Mouse (Mus musculus): ENCODE results near the gene Dact3. TPM values are rescaled to one million over a fixed set of nuclear protein-coding genes. Genes with fewer than 3 reads are reported as not detected.

Gene Dact3
- polyA plus RNA-seq, 1 experiment from 2014 or later = 7.8 TPM

GRCm38 (mm10) chr7:16920150-16920579 lies 45.0 kb downstream of the Dact3 start:
- Histone ChIP-seq H3K4me3 (ENCODE audit: low read depth, low read length) (no peak overlapping the region), H3K36me3 (ENCODE audit: insufficient read depth) (peaks cover 67% of the 10 kb centered on the region), H3K4me2 (no peak overlapping the region), H3K4me1 (ENCODE audit: insufficient read depth) (peaks cover 17% of the 10 kb centered on the region), H3K27ac (ENCODE audit: low read depth) (no peak overlapping the region), H3K9ac (peak overlapping the region; percentile 20; the same call in 1 of the 2 replicates), H3K27me3 (ENCODE audit: insufficient read depth, low read length) (no peaks in the 10 kb centered on the region), H3K9me3 (ENCODE audit: low read depth, low read length) (no peaks in the 10 kb centered on the region)
- WGBS = 77% methylated on average over 7 of the region's 7 CpGs
- no peak for DNase-seq
- TF ChIP-seq CTCF (IDR thresholded peaks at IDR 0.05; ENCODE audit: low read depth) = no peak
- no peak for ATAC-seq (ENCODE audit: insufficient read depth)

DNA sequence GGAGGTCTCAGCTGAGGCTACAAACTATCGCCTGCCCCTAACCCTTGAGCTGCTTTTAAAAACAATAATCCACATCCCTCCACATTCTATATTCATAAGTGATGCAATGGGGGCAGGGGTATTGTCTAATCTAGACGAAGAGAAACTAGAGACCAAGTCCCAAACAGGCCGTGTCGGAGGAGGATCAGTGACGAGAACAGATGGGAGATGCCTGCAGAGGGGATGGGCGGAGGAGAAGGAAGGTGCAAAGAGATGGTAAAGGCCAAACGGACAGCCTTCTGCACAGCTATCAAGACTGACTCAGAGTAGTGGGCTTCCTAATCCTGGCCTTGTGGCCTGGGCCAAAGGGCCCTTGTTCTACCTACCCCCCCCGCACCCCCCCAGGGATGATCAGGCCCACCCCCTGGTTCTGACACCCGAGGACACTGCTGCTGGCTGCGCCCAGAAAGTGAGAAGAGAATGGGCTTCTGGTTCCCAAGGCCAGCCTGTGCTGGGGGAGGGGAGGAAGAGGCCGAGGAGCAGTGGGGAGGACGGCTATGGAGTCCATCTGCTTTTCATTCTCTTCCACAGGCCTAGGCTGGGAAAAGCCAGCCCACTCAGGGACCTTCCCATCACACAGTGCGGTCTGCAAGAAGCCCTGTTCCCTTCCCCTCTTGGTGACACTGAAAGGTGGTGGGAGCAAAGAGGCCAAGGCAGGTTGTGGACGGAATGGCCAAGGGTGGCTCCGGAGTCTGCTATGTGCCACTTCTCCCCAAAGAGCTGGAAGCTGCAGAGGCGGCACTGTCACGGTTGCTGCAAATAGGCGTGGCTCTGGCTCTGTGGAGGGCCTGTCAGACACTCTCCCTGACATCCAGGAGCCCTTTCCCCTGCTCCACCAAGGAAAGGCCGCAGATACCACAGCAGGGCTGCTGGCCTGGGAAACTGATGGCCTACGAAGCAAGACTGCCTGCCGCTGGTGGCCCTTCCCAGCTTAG lies 46.0 kb downstream of the Dact3 start:
- peak overlapping the region; percentile 83 for H3K9ac ChIP-seq
- WGBS = 44% methylated on average over 21 of the region's 21 CpGs
- TF ChIP-seq CTCF (IDR thresholded peaks at IDR 0.05; ENCODE audit: low read depth) = no peak
- H3K4me3 ChIP-seq (ENCODE audit: low read depth, low read length) = peak overlapping the region; percentile 69
- DNase-seq (no peak), ATAC-seq (ENCODE audit: insufficient read depth) (no peak)
- H3K36me3 ChIP-seq (ENCODE audit: insufficient read depth) = peaks cover 58% of the 10 kb centered on the region
- no peaks in the 10 kb centered on the region for H3K27me3 ChIP-seq (ENCODE audit: insufficient read depth, low read length)
- peak overlapping the region; percentile 63; the same call in 1 of the 2 replicates for H3K27ac ChIP-seq (ENCODE audit: low read depth)
- H3K9me3 ChIP-seq (ENCODE audit: low read depth, low read length) = no peaks in the 10 kb centered on the region
- peaks cover 17% of the 10 kb centered on the region for H3K4me1 ChIP-seq (ENCODE audit: insufficient read depth)
- H3K4me2 ChIP-seq = peak overlapping the region; percentile 97

- TF ChIP-seq CTCF (IDR thresholded peaks at IDR 0.05; ENCODE audit: low read depth) = no peak
- Histone ChIP-seq H3K36me3 (ENCODE audit: insufficient read depth) (peaks cover 50% of the 10 kb centered on the region), H3K4me1 (ENCODE audit: insufficient read depth) (peaks cover 17% of the 10 kb centered on the region), H3K4me3 (ENCODE audit: low read depth, low read length) (peak overlapping the region; percentile 69), H3K9ac (peak overlapping the region; percentile 83), H3K4me2 (peak overlapping the region; percentile 97), H3K9me3 (ENCODE audit: low read depth, low read length) (no peaks in the 10 kb centered on the region), H3K27me3 (ENCODE audit: insufficient read depth, low read length) (no peaks in the 10 kb centered on the region), H3K27ac (ENCODE audit: low read depth) (peak overlapping the region; percentile 63; the same call in 1 of the 2 replicates)
- no peak for ATAC-seq (ENCODE audit: insufficient read depth)
- no peak for DNase-seq
- WGBS = 47% methylated on average over 6 of the region's 6 CpGs
Measured at GRCm38 (mm10) chr7:16921881-16922335, 46.8 kb downstream of the Dact3 start.

GRCm38 (mm10) chr7:16922360-16922973 lies 47.4 kb downstream of the Dact3 start:
- H3K27me3 ChIP-seq (ENCODE audit: insufficient read depth, low read length) = no peaks in the 10 kb centered on the region
- H3K9ac ChIP-seq = peak overlapping the region; percentile 83
- H3K27ac ChIP-seq (ENCODE audit: low read depth) = peak overlapping the region; percentile 96; the same call in 1 of the 2 replicates
- 42% methylated on average over 10 of the region's 10 CpGs for WGBS
- peak overlapping the region; percentile 97 for H3K4me2 ChIP-seq
- no peak for DNase-seq
- H3K9me3 ChIP-seq (ENCODE audit: low read depth, low read length) = no peaks in the 10 kb centered on the region
- ATAC-seq (ENCODE audit: insufficient read depth) = no peak
- peaks cover 17% of the 10 kb centered on the region for H3K4me1 ChIP-seq (ENCODE audit: insufficient read depth)
- peaks cover 44% of the 10 kb centered on the region for H3K36me3 ChIP-seq (ENCODE audit: insufficient read depth)
- H3K4me3 ChIP-seq (ENCODE audit: low read depth, low read length) = peak overlapping the region; percentile 69
- no peak for TF ChIP-seq CTCF (IDR thresholded peaks at IDR 0.05; ENCODE audit: low read depth)

DNA sequence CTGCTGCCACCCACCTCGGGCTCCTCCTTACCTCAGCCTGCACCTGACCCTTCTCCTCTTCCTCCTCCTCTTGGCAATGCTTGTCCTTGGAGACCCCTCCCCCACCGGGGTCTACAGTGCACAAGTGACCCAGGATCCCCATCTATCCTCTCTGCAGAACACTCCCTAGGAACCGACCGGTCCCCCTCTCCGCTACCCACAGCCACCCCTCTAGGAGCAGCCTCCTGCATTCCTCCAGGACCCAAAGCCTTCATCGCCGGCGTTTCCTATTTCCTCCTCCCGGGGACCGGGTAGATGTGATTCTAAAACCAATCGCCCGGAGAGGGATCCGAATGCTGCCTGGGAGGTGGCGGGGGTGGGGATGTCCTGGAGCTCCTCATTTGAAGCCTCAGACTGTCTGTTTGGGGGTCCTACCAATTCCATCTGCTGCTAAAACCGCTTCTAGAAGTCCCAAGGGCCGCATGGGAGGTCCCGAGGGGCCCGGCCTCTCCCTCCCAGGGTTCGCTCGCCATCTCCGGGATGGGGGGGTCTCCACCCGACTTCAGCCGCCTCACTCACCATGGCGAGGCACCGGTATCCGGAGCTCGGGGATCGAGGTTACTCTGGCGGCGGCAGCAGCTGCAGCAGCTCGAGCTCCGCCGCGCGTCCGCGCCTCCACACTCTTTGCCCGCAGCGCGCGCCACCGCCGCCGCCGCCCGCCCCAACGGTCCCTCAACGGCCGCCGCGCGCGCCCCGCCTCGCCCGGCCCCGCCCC lies 48.3 kb downstream of the Dact3 start:
- Histone ChIP-seq H3K36me3 (ENCODE audit: insufficient read depth) (peaks cover 34% of the 10 kb centered on the region), H3K4me1 (ENCODE audit: insufficient read depth) (peaks cover 17% of the 10 kb centered on the region), H3K4me3 (ENCODE audit: low read depth, low read length) (peak overlapping the region; percentile 69), H3K27me3 (ENCODE audit: insufficient read depth, low read length) (no peaks in the 10 kb centered on the region), H3K27ac (ENCODE audit: low read depth) (peak overlapping the region; percentile 96), H3K9ac (peak overlapping the region; percentile 83), H3K4me2 (peak overlapping the region; percentile 97), H3K9me3 (ENCODE audit: low read depth, low read length) (no peaks in the 10 kb centered on the region)
- DNase-seq = no peak
- ATAC-seq (ENCODE audit: insufficient read depth) = peak; percentile 10; the same call in 1 of the 2 replicates
- TF ChIP-seq CTCF (IDR thresholded peaks at IDR 0.05; ENCODE audit: low read depth) = no peak
- WGBS = under 1% methylated on average over 57 of the region's 57 CpGs

GRCm38 (mm10) chr7:16924037-16924834 lies 49.1 kb downstream of the Dact3 start, which contains the start of gene Calm3:
Gene Calm3, minus strand, starts transcription at chr7:16924114.
- Histone ChIP-seq H3K36me3 (ENCODE audit: insufficient read depth) (peaks cover 27% of the 10 kb centered on the region), H3K27ac (ENCODE audit: low read depth) (peak within 1 kb of the TSS; percentile 96), H3K4me1 (ENCODE audit: insufficient read depth) (peaks cover 17% of the 10 kb centered on the region), H3K27me3 (ENCODE audit: insufficient read depth, low read length) (no peaks in the 10 kb centered on the region), H3K9ac (peak within 1 kb of the TSS; percentile 83), H3K9me3 (ENCODE audit: low read depth, low read length) (no peaks in the 10 kb centered on the region), H3K4me2 (peak within 1 kb of the TSS; percentile 97), H3K4me3 (ENCODE audit: low read depth, low read length) (peak within 1 kb of the TSS; percentile 69)
- DNase-seq (peak; percentile 100), ATAC-seq (ENCODE audit: insufficient read depth) (peak; percentile 93)
- WGBS = 2% methylated on average over 63 of the region's 64 CpGs
- peak; percentile 43 for TF ChIP-seq CTCF (IDR thresholded peaks at IDR 0.05; ENCODE audit: low read depth)
